Mouse (Mus musculus) E14TG2a.4 (cell line): ENCODE results near the gene Gm28051.

Experiments used
- H3K27me3 ChIP-seq: 2 replicates; pipeline ENCODE4 v1.6.1; 2014; ENCODE audit warnings: low read length, control low read depth; ENCODE audit not compliant: insufficient read depth
- H3K36me3 ChIP-seq: 2 replicates; pipeline ENCODE4 v1.6.1; 2014; ENCODE audit warnings: low read length, control low read depth; ENCODE audit not compliant: insufficient read depth
- H3K4me1 ChIP-seq: replicated peaks from 2 replicates; pipeline ENCODE4 v1.6.1; 2014; ENCODE audit warnings: low read depth, low read length, control low read depth
- H3K4me3 ChIP-seq: replicated peaks from 2 replicates; pipeline ENCODE4 v1.5.1; 2014; ENCODE audit warnings: mild to moderate bottlenecking, low read length
- H3K9me3 ChIP-seq: 2 replicates; pipeline ENCODE4 v1.6.1; 2014; ENCODE audit warnings: low read length, control low read depth
- CTCF ChIP-seq: conservative IDR thresholded peaks from 2 replicates; pipeline ENCODE4 v1.5.1; 2014; ENCODE audit warnings: low read length
- NANOG ChIP-seq: IDR thresholded peaks from 2 replicates; pipeline ENCODE4 v1.6.1; 2014; ENCODE audit warnings: borderline replicate concordance, low read length, mixed read lengths
- POU5F1 ChIP-seq: IDR thresholded peaks from 2 replicates; pipeline ENCODE4 v1.6.1; 2014; ENCODE audit warnings: low read length, borderline replicate concordance

Gene Gm28051

DNA sequence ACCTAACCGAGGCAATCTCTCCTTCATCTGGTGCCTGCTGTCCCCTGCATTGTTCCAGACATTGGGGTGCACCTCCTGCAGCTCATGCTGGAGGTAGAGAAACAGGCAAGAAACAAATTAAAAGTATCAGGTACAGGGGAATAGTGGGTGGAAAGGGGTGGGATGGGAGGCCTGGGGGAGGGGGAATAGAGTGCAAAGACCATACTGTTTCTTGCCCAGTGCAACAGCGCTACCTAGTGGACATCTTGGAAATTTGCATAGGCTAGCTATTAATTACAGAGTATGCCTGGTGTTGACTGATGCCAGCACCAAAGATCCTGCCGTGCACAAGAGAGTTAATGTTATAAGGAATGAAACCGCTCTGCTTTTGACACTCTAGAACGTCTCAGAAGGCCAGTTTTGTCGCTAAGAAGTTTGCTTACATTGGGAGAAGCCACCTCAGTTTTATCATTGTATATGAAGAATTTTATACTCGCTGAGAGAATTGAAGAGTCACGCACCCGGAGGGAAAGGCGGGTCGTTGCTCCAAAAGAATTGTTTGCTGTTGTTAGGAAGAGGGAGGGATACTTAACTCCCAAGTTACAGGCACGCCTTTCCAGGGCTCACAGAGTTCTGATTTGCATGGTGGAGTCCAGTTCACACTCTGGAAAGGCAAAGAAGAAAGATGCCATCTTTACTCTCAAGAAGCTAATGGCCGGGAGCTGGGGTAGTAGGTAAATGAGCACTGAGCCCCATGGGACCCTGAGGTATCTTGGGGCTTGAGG is 37.8 kb downstream of the Gm28051 start:
- H3K9me3 ChIP-seq: no peaks in the 10 kb centered on the region
- H3K36me3 ChIP-seq: no peaks in the 10 kb centered on the region
- H3K27me3 ChIP-seq: no peaks in the 10 kb centered on the region
- peak; percentile 65 for TF ChIP-seq CTCF
- no peak for TF ChIP-seq NANOG
- no peak for TF ChIP-seq POU5F1
- H3K4me1 ChIP-seq: peaks cover 95% of the 10 kb centered on the region
- peak overlapping the region; percentile 57 for H3K4me3 ChIP-seq

DNA sequence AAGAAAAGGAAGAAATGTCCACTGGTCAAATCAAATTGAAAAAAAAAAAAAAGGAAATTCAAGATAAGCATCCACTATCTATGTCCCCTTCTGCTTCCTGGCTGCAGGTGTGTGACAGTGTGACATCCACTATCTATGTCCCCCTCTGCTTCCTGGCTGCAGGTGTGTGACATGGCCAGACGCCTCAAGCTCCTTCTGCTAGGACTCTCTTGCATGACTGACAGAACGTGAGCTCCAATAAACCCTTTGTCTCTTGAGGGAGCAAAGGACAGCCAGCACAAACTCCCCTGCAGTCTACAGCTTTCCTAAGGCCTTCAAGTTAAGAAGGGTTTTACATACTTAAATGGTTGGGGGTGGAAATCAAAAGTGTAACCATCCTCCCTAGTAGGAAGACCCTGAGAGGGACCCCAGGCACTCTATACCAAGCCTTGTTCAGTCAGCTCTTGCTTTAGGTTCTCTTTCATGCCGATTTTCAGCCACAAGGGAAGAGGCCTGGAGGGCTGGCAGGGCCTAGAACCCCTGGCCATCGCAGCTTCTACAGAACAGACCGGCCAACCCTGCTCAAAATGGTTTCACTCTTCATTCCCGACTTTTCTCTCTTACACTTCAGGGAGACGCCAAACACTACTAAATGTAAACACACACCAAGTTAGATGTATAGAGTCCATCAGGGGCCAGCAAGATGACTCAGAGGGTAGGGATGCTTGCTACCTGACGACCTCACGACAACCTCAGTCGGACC is 42.7 kb downstream of the Gm28051 start:
- H3K4me3 ChIP-seq: peak overlapping the region; percentile 26; the same call in 1 of the 2 replicates
- TF ChIP-seq POU5F1: no peak
- no peak for TF ChIP-seq NANOG
- TF ChIP-seq CTCF: no peak
- peaks cover 96% of the 10 kb centered on the region for H3K4me1 ChIP-seq
- H3K9me3 ChIP-seq: no peaks in the 10 kb centered on the region
- no peaks in the 10 kb centered on the region for H3K27me3 ChIP-seq
- no peaks in the 10 kb centered on the region for H3K36me3 ChIP-seq

DNA sequence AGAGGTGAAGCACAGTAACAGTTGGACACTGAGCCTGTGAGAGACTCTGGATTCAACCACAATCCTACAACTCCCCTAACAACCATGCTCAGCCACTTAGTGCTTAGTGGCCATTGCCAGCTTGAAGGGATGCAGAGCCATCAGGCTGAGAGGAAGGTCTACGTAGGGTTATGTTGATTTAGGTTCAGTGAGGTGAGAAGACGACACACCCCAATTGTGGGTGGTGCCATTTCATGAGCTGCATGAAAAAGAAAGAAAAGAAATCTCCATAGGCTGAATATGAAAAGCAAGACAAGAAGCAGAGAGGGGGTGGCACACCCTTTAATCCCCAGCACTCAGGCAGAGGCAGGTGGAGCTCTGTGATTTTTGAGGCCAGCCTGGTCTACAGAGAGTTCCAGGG is 43.4 kb downstream of the Gm28051 start:
- H3K36me3 ChIP-seq: no peaks in the 10 kb centered on the region
- no peaks in the 10 kb centered on the region for H3K9me3 ChIP-seq
- H3K4me1 ChIP-seq: peaks cover 97% of the 10 kb centered on the region
- H3K27me3 ChIP-seq: no peaks in the 10 kb centered on the region
- peak overlapping the region; percentile 54 for H3K4me3 ChIP-seq
- no peak for TF ChIP-seq NANOG
- TF ChIP-seq CTCF: no peak
- no peak for TF ChIP-seq POU5F1

- 0 out of 2 replicates have a peak, but pooled peaks cover 1% of the 10 kb centered on the region for H3K27me3 ChIP-seq
- no peaks in the 10 kb centered on the region for H3K9me3 ChIP-seq
- no peak for TF ChIP-seq CTCF
- TF ChIP-seq NANOG: no peak
- no peak for TF ChIP-seq POU5F1
- peaks cover 95% of the 10 kb centered on the region for H3K4me1 ChIP-seq
- H3K36me3 ChIP-seq: no peaks in the 10 kb centered on the region
- H3K4me3 ChIP-seq: peak overlapping the region; percentile 54
Observed at GRCm38 (mm10) chr12:102713153-102713865, 44.3 kb downstream of the Gm28051 start.

DNA sequence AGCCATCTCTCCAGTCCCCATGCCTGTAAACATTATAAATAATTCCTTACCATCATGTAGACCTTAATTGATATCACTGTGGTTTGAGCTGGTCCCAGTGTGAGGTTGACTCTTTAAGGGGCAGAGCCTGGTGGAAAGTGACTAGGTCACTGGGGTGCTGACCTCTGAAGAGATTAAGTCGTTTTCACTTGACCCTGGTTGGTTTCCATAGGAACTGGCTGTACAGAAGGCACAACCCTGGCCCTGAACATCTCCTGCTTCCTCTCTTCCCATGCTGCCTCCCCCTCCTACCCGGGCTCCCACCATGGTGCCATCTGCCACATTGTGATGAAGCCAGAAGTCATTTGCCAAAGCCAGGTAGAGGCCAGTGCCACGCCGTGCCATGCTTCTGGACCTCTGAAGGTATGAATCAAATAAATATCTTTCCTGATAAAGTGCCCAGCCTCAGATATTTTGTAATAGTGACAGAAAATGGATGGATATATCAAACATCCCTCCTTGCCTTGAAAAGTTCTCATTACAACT is 46.7 kb downstream of the Gm28051 start:
- Histone ChIP-seq H3K4me3 (0 out of 2 replicates have a peak overlapping the region, but pooled peaks have one; percentile 24), H3K4me1 (peaks cover 95% of the 10 kb centered on the region), H3K27me3 (peaks cover 6% of the 10 kb centered on the region; the same call in 1 of the 2 replicates), H3K36me3 (no peaks in the 10 kb centered on the region), H3K9me3 (no peaks in the 10 kb centered on the region)
- no peak for TF ChIP-seq CTCF
- no peak for TF ChIP-seq POU5F1
- TF ChIP-seq NANOG: no peak

GRCm38 (mm10) chr12:102709896-102710295 is 47.7 kb downstream of the Gm28051 start:
- Histone ChIP-seq H3K4me1 (peaks cover 94% of the 10 kb centered on the region), H3K9me3 (no peaks in the 10 kb centered on the region), H3K36me3 (no peaks in the 10 kb centered on the region), H3K27me3 (peaks cover 6% of the 10 kb centered on the region; the same call in 1 of the 2 replicates), H3K4me3 (no peak overlapping the region)
- TF ChIP-seq NANOG (no peak), POU5F1 (no peak), CTCF (no peak)

- Histone ChIP-seq H3K27me3 (peaks cover 9% of the 10 kb centered on the region; the same call in 1 of the 2 replicates), H3K4me3 (0 out of 2 replicates have a peak overlapping the region, but pooled peaks have one; percentile 13), H3K9me3 (no peaks in the 10 kb centered on the region), H3K36me3 (no peaks in the 10 kb centered on the region), H3K4me1 (peaks cover 87% of the 10 kb centered on the region)
- no peak for TF ChIP-seq POU5F1
- no peak for TF ChIP-seq CTCF
- TF ChIP-seq NANOG: no peak
Observed at GRCm38 (mm10) chr12:102708220-102708619, 49.3 kb downstream of the Gm28051 start.
